Mouse (Mus musculus): ENCODE measurements at regions not wholly inside any gene's neighbourhood (a gene's known extent, or its start where the extent isn't known, plus 50 kb on each side); places are given as distances from the start of the nearest gene placed in this dataset.
"Not testable (repeated sequence)": the region's sequence is repeated elsewhere in the genome, so short reads cannot be mapped to it uniquely, and the experiment has no call there.

DNA sequence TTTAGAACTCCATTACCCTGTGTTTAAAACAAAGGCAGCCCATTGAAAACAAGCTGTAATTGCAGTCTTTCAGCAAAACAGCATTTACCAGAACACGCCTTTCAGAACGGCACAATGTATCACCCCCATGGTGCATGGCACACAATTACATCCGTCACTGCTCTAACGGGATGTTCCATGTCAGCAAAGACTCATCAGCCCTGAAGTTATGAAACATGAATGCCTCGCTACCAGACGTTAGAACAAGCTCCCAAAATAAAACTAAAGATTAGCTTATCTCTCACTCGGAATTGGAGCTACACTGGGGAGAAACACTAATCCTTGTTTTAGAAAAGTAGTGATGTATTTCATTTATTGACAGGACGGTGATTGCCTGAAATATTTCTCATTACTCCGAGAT lies 301.4 kb downstream of the Tox3 start:
- no peak for DNase-seq

DNA sequence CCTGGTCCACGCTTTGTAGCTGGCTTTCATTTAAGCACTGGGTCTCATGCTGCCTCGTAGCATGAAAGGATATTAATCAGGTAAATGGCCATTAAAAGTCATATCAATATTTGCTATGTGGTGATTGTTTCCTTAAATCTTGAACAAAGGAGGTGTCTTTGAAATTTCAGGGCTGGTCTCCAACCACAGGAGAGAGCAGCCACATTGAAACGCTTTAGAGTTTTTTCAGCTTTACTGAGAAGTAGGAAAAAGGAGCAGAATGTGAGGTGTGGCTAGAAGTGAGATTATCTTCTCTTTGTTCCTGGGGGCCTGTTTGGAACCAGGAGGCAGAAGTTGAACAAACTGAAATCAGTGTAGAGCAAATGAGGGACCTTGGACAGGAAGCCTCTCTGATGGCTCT lies 311.7 kb downstream of the Tox3 start:
- DNase-seq = no peak

DNA sequence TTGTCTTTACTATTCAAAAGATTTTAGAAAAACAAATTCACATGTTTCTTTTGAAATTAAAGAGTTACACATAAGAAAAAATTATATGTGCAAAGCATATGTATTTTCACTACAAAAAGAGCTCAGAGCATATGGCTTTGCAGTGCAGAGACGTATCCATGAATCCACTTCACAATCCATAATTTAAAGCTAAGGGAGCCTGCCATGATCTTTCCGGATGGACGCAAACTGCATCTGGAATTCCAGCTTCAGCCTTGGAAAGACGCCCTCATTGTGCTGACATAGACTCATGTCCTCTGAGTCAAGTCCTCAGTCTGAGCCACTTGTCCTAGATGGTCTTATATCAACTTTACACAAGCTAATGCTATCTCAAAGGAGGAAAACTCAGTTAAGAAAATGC lies 315.6 kb downstream of the Tox3 start:
- DNase-seq = no peak

DNA sequence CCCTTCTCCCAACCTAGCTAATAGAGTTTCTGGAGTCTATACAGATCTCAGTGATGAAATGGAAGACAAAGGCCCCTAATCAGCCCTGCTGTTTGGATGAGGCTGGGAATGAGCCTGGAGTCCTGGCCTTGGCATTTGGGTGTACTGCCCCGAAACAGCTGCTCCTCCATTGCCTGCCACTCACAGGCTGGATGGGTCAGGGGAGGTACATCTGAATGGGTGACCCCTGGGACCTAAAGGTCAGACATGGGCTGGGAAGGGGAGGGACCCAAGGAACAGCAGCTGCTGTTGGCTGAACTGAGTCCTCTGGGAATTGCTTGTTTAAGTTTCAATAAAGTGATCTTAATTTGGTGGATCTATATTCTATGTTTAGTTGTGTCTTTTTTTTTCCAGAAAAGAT lies 316.9 kb downstream of the Tox3 start:
- no peak for DNase-seq

DNA sequence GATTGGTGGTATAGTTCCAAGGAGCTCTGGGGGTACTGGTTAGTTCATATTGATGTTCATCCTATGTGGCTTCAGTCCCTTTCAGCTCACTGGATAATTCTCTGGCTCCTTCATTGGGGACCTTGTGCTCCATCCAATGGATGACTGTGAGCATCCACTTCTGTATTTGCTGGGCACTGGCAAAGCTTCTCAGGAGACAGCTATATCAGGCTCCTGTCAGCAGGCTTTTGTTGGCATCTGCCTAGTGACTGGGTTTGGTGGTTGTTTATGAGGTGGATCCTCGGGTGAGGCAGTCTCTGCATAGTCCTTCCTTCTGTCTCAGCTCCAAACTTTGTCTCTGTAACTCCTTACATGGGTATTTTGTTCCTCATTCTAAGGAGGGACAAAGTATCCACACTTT lies 330.2 kb downstream of the Tox3 start:
- DNase-seq = not testable (repeated sequence)

DNA sequence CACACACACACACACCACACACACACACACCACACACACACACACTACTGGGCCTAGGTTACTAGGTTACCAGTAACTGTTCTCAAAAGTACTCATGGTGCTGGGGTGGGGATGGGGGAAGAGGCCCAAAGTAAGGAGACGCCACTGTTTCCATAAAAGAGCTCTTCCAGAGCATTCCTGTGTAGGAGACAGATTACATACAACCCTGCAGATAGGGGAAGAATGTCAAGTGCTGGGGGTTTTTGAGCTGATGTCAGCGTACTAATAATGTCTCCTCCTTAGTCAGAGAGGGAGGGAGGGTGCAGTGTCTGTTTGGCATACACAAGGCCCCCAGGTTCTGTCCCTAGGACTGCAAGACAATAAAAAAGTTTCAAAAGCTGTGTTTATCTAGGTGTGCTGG lies 334.4 kb downstream of the Tox3 start:
- no peak for DNase-seq

DNA sequence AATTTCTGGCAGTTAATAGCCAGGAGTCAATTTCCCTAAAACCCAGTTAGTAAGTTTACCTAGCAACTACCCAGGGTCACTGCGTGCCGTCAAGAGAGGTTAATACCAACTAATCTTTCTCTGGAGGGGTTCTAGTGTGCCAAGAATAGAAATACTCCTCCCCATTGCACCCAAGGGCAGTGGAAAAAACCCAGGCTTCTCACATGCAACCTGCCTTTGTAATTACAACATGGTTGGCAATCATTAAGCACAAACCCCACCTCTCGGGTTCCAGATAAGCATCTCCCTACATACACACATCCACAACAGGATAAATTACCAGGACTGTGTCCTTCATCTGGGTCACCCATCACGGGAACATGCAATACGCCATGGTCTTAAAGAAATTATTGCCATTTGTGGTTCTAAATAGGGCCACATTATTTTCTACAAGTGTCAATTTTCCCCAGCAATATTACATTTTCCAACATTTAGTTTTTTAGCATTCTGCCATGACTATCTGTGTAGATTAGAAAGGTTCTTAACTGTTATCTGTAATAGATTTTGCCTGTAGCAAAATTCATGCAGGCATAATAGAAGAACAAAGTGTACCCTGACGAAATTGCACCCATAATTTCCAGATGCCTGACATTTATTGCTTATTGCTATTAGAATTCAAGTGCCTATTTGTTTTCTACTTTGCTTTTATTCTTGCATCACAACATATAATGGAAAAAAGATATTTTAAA lies 336.3 kb downstream of the Tox3 start:
- no peak for DNase-seq

DNA sequence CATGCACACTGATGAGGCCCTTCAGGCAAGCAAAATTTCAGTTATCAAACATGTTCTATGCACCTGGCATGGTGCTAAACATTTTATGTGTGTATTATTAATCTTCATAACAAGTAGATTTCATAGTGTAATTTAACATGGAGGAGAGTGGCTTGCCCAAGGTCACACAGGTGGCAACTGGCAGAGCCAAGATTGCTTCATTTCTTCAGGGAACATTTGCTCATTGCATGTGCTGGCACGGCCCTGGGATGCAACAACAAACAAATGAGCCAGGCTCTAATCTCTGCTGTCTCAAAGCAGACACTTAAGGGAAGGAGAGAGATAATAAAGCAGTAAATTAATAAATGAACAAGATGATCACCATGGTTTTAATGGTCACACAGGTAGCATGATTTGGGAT lies 338.7 kb downstream of the Tox3 start:
- no peak for DNase-seq

DNA sequence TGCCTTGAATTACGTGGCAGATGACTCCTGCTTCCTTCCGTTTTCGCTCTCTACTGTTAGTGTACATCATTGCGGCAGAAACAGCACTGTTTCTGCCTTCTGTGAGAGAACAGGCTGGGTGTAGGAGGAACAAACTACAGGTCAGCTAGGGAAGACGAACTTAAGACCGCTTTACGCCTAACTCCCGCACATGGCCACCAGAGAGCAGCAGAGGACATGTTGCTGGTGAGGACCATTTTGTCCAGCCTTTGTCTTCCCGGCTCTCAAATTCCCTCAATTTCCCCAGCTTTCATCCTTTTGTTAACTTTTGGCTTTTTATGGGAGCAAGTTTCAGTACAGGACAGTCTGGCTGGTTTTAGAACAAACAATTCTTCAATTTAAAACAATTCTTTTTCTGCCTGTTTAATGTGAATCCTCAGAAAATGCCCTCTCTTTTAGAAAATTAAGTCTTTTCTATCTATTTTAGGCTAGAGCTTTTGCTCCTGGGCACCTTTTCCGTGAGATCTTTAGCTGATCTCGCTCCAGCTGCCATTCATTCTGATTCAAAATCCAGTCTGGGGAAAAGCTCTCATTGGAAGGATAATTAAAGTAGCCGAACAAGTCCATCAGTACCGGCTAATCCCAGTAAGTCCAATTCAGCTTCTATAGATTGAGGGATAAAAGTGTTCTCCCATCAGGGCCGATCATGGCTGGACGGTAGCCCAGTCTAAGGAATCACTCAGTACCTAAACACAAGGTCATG lies 347.1 kb downstream of the Tox3 start:
- DNase-seq = peak; percentile 71 to 82

DNA sequence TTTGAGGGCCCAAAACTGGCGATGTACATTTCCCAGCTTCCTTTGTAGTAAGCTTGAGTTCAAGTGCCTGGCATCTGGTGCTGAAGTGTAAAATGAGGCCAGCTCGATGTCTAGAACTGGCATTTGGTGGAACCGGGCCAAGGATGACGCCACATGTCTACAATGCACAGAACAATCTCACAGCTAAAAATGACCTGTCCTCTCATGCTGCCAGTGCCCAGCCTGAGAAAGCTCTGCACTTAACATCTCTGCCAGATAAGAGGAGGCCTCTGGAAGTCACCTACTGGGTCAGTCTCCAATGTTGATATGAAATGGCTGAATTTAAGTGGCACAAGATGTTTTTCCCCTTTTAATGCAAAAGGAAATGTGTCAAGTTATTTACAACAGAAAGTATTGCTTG lies 354.4 kb downstream of the Tox3 start:
- peak; percentile 9 to 10 for DNase-seq

DNA sequence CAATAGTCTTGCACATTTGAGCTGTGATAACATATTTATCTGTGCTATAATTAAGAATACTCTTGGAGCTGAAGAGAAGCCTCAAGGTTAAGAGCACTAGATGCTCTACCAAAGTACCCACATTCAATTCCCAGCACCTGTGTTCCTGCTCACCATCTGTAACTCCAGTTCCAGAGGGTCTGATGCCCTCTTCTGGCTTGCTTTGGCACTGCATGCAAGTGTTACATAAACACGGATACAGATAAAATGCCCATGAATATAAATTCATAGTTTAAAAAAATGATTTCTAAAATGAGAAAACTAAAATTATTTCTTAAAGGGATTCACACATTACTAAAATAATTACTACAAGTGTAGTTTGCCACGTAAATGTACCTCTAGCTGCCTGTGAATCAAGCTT lies 364.3 kb downstream of the Tox3 start:
- DNase-seq = no peak

DNA sequence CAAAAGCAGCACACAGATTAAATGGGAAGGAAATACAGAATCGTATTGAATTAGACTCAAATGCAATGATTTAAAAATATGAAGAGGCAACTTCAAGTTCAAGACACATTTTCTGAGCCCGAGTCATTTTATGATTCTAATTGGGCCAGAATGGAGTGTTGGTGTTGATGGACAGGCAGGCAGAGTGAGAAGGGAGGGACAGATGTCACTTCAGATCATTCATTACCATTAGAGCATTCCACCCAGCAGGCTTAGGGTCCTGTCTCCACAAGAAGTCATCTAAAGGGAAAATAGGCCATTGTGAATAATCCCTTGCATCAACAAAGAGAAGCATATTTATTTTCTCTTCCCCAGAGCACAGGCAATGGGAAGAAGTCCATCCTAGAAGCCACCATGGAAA lies 365.6 kb downstream of the Tox3 start:
- no peak for DNase-seq

DNA sequence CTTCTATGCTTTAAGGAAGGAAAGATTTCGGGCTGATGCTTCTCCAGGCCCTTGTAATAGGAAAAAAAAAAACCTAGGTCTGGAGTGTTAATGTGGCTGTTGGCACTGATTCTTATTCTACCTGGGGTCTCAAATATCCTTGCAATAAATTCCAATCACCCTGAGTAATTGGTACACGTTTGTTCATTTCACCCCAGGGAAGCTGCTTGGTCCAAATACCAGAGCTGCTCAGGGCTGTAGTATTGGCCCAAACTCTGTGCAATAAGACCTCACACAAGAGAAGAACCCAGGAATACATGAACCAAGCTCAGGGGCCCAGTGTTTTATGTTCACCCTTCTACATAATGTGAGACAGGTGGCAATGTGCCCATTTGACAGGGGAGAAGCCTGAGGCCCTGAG lies 366.8 kb downstream of the Tox3 start:
- no peak for DNase-seq

DNA sequence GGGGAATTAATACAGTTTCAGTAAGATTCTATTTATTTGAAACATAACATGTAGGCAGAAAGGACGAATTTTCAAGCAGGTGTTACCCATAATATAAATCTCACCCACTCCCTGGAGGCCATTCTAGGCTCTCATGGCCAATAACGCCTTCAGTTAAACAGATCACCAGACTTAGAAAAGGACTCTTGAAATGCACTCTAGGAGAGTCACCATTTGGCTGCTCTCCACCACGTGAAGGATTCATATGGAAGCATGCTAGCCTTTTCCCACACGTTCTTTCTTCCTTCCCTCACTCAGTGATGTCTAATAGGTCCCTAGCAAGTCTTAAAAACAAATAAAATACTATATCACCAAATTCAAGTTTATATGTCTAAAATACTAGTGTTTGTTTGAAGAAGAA lies 367.7 kb downstream of the Tox3 start:
- no peak for DNase-seq

DNA sequence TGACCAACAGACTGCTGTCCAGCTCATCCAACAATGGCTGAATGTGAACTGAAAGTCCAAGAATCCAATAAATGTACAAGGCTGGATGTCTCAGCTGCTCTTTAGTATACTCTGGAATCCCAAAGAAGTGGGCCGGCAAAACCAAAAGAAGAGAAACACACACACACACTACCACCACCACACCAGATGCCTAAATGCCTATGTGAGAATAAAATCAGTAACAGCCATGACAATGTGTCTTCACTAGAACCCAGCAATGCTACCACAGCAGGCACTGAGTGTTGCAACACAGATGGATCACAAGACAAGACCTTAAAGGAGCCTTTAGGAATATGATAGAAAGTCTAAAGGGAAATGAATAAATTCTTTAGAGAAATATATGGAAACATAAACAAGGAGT lies 385.3 kb downstream of the Tox3 start:
- no peak for DNase-seq

DNA sequence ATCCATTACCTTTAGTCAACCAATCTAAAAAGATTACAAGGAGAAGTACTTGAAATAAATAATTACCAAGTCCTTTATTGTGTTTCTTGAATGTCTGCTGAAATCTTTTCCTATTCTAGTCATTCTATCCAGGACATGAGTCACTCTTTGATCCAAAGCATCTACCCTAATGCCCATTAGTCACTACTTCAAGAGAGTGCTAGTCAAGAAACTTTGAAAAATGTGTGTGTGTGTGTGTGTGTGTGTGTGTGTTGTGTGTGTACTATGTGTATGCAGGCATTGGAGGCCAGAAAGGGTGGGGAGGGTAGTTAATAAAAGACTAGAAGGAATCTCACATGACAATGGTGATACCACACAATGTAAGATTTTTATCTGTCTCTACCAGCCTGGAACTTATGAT lies 390.7 kb downstream of the Tox3 start:
- DNase-seq = no peak

DNA sequence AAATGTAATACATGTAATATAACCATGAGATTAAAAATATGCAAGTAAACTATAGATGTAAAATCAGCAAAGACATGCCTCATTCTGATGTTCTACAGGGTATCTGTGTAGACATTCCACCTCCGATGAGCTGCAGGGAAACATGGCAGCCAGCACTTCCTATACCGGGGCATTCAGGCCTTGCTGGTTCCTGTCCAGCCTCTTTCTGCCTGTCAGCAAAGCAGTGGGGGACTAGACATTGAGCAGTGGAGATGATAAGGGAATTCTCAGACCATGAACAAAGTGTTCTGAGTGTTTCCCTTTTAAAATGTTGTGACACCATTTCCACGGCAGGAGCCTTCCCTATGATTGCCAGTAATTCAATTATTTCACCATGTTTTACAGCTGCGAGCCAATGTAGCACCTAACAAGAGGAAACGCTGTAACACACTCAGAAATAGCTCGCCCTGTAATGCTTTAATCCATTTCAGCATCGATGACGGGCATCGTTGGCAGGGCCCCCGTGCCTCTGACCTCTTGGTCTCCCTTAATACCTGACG lies 391.6 kb downstream of the Tox3 start:
- DNase-seq = no peak

DNA sequence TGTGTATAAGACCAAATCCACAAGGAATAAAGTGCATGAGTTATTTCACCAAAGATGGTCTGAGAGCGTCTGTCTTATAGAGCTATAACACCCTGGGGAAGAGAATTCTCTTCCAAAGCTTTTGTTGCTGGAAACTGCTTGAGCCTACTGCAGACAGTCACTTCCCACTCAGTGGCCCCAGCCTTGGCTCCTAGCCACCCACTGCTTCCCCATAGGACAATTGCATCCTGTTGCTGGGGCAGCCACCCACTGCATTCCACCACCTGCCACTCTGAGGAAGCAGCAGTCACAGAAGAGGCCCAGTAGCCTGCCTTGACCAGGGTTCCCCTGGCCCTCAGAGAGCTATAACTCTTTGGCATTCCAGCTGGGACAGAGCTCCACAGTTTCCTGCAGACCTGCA lies 409.3 kb downstream of the Tox3 start:
- DNase-seq = no peak

DNA sequence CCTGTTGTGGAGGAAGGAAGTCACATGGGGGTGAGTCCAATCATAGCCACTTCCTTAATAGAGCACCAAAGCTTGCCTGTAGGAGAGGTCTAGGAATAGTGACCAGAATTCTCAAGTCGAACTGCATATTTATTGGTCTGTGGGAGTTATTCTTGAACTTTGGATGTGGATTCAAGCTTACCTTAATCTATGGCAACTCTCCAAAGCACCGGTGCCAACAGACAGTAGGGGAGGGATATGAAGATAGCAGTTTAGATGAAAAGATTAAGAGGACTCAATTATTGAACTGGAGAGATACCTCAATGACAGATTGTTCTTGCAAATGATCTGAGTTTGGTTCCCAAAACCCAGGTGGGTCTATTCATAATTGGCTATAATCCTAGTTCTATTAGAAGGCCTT lies 413.6 kb downstream of the Tox3 start:
- DNase-seq = no peak

DNA sequence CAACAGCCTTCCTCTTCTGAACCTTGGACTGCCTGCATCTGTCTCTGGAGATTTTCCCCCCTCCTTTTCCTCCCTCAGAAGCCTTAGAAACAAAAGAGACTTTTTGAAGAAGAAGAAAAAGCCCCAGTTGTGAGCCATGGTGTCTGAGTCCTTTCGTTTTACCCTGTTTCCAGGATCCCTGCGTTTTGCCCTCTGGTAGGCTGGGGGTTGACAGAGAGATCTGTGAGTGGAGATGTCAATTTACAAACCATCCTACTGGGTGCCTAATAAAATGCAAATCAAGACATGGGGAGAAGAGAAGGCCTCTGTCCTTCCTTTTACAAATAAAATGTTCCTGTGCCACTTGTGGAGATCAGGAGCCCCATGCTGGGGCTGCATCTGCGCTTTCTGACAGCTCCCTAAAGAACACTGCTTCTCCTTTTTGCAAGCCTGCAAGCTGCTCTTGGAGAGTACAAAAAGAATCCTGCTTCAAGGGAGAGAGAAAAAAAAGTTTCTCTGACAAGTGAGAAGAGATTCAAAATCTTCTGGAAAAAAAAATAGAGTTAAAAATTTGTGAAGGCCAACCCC lies 421.4 kb downstream of the Tox3 start:
- DNase-seq = no peak

DNA sequence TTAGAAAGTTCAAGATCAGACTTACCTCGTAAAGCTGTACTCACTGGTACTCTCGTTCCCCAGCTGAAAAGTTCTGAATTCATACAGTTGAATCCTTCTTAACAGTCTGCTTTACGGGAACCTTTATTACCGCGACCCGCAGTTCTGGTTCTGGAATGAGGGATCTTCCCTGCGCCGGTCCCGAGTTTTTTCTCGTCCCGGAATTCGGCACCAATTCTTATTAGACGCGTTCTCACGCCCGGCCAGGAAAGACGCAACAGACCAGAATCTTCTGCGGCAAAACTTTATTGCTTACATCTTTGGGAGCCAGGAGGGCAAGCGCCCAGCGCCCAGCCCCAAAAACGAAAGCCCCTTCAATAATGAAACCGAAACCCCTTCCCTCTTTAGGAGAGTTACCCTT lies 423.4 kb downstream of the Tox3 start:
- DNase-seq = peak; percentile 5 to 7

DNA sequence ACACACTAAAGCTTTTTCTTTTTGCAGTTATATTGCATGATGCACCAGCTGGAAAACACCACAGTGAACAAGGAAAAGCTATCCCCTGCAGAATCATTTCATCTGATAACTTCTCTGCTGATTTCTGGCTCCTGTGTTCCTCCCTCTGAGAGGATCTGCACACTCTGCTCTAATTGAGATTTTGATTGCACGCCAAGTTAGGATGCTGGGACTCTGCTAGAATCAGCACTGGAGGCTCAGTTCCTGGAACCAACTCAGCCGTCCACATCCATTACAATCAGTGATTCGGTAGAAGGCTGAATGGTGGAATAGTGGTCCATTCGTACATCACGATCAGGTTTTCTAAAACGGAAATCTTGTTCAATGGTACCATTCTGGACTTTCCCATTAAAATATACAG lies 434.1 kb downstream of the Tox3 start:
- peak; percentile 5 for DNase-seq

DNA sequence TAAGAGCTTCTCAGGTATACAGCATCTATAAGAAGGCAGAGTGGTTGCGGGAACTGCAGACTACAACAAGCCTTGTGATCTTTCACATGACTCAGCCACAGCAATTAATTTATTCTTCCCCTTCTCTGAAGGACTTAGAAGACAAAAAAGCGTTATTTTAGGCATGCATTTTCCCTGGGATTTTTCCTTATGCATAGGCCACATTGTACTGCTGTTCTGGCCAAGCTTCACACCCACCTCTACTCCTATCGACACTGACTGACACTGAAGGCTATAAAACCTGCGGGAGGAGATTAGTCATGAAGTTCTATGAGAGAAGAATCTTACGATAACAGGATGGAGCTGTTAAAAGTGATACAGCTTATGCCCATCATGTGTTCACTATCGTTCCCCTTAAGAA lies 441.9 kb downstream of the Tox3 start:
- no peak for DNase-seq

DNA sequence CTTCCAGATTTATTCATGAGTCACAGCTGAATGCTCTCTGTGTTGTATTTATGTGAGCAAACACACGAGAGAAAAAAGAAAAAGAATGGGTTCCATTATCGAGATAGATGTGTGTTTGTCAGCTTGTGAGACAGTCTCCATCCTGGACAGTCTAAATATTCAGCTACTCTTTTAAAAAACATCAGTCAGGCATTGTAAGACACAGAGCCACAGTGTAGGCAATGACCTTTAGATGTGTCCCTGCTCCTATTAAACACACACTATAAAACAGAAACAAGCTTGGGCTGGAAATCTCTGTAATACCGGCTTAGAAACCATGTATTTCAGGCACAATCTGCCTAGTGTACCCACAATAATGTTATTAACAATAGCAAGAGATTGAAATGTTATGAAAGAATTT lies 442.6 kb downstream of the Tox3 start:
- no peak for DNase-seq

Data from cerebellum, adult 18-20 months (tissue).